In the genomic region with DNA sequence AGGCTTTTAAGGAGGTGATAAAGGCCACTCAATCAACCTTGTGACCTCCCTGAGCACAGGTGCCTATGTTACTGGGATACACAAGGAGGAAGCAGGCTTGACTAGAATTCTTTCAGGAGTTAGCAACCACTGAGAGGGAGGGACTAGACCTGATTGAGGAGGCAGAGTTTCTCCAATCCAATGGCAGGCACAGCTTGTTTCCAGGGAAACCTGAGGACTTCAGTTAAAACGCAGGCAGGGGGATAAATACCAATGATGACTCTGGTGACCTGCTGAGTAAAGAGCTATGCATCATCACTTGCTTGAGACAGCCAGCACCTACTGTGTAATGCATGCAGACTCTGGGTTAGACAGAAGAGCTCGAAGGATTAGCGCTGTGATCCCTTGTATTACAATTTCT, we compare ENCODE assay signal across 23 mouse cellular contexts.
A peak's percentile ranks its signal among the peaks of the same experiment; 100 is the strongest.
DNase-seq lines count a peak whose midpoint lies in the region; ATAC-seq and TF ChIP-seq lines count a peak whose summit lies in the region.
"Had no signal": no experiment of that assay in that cellular context is flagged by ENCODE, and none has a peak within 500 bp of the region (broad histone marks: within the 10 kb centered on the region; RNA-seq: fewer than 3 reads in every experiment).

No protein-coding gene starts in this region.

- 35% methylated on average over 3 of the region's 3 CpGs for WGBS in hindbrain, embryonic 11.5 days
- 26% methylated on average over 3 of the region's 3 CpGs for WGBS in hindbrain, embryonic 14.5 days
- WGBS in midbrain, embryonic 12.5 days, result 18% methylated on average over 3 of the region's 3 CpGs

- no peak overlapping the region for H3K4me2 ChIP-seq in hindbrain, embryonic 11.5 days (replicated peaks; ENCODE audit: low read depth, low read length)
- no peak overlapping the region for H3K4me2 ChIP-seq in hindbrain, embryonic 14.5 days (replicated peaks)
- H3K4me2 ChIP-seq in midbrain, embryonic 12.5 days (replicated peaks), result no peak overlapping the region
- H3K4me2 ChIP-seq: embryonic facial prominence, embryonic 12.5 days; heart, embryonic 11.5 days; kidney, embryonic 15.5 days; liver, embryonic 13.5 days had no signal

- no peaks in the 10 kb centered on the region for H3K9me3 ChIP-seq in hindbrain, embryonic 11.5 days (ENCODE audit: control insufficient read depth, low read length)
- no peaks in the 10 kb centered on the region for H3K9me3 ChIP-seq in hindbrain, embryonic 14.5 days (ENCODE audit: control insufficient read depth, low read length)
- H3K9me3 ChIP-seq in ES-E14 (ENCODE audit: control insufficient read depth, insufficient read depth, low read depth, low read length), result no peaks in the 10 kb centered on the region
- no peaks in the 10 kb centered on the region for H3K9me3 ChIP-seq in midbrain, embryonic 12.5 days
- H3K9me3 ChIP-seq: embryonic facial prominence, embryonic 12.5 days; kidney, embryonic 15.5 days; liver, embryonic 13.5 days had no signal

- no peaks in the 10 kb centered on the region for H3K4me1 ChIP-seq in hindbrain, embryonic 11.5 days (replicated peaks; ENCODE audit: control insufficient read depth, insufficient read depth, low read length)
- no peaks in the 10 kb centered on the region for H3K4me1 ChIP-seq in hindbrain, embryonic 14.5 days (replicated peaks; ENCODE audit: control insufficient read depth, insufficient read depth, low read length)
- no peaks in the 10 kb centered on the region for H3K4me1 ChIP-seq in ES-E14 (ENCODE audit: control insufficient read depth in 2 of 2, insufficient read depth in 2 of 2, low read length in 2 of 2, poor library complexity in 1 of 2)
- H3K4me1 ChIP-seq in midbrain, embryonic 12.5 days, result no peaks in the 10 kb centered on the region
- H3K4me1 ChIP-seq: embryonic facial prominence, embryonic 12.5 days; kidney, embryonic 15.5 days; liver, embryonic 13.5 days had no signal

- intact Hi-C loops in left cerebral cortex, postnatal 4 days (cut with DNase I), result no loop called here

- DNase-seq in hindbrain, embryonic 11.5 days (ENCODE audit: low spot score), result peak; percentile 10
- no peak for DNase-seq in hindbrain, embryonic 14.5 days (ENCODE audit: low spot score)
- peak; percentile 8 for DNase-seq in ES-E14 (ENCODE audit: low read depth, low spot score)
- peak; percentile 49 for DNase-seq in brain, embryonic 14.5 days (ENCODE audit: low read depth)
- no peak for DNase-seq in left cerebral cortex, postnatal 4 days
- no peak for DNase-seq in heart, adult 9 months (ENCODE audit: low spot score in 2 of 2)
- DNase-seq: adrenal gland, adult 8-10 months; B cell, adult 2 months; cerebellum, adult 2 months; cerebellum, postnatal 36 days; kidney, adult 11 months; kidney, postnatal 36 days; liver, embryonic 13.5 days; lung, adult 2 months; lung, postnatal 14 days; thymus, adult 18-20 months; thymus, postnatal 36 days had no signal

- no peaks in the 10 kb centered on the region for H3K27me3 ChIP-seq in hindbrain, embryonic 11.5 days (ENCODE audit: control insufficient read depth, insufficient read depth, low read length)
- no peaks in the 10 kb centered on the region for H3K27me3 ChIP-seq in hindbrain, embryonic 14.5 days (ENCODE audit: control insufficient read depth, insufficient read depth, low read length)
- no peaks in the 10 kb centered on the region for H3K27me3 ChIP-seq in midbrain, embryonic 12.5 days
- H3K27me3 ChIP-seq: CH12.LX; embryonic facial prominence, embryonic 12.5 days; kidney, embryonic 15.5 days; liver, embryonic 13.5 days had no signal

- H3K9ac ChIP-seq in hindbrain, embryonic 11.5 days (ENCODE audit: low read depth, low read length), result no peak overlapping the region
- no peak overlapping the region for H3K9ac ChIP-seq in hindbrain, embryonic 14.5 days
- no peak overlapping the region for H3K9ac ChIP-seq in ES-E14 (ENCODE audit: insufficient read depth, low read depth, low read length, poor library complexity, severe bottlenecking)
- H3K9ac ChIP-seq in midbrain, embryonic 12.5 days (replicated peaks), result no peak overlapping the region
- H3K9ac ChIP-seq: embryonic facial prominence, embryonic 12.5 days; kidney, embryonic 15.5 days; liver, embryonic 13.5 days had no signal

- no peak overlapping the region for H3K4me3 ChIP-seq in hindbrain, embryonic 11.5 days (ENCODE audit: low read depth, low read length)
- H3K4me3 ChIP-seq in hindbrain, embryonic 14.5 days (replicated peaks; ENCODE audit: low read length), result no peak overlapping the region
- no peak overlapping the region for H3K4me3 ChIP-seq in ES-E14 (ENCODE audit: insufficient read depth in 1 of 2, low read depth in 1 of 2, low read length in 2 of 2, poor library complexity in 1 of 2, severe bottlenecking in 1 of 2)
- H3K4me3 ChIP-seq in midbrain, embryonic 12.5 days, result no peak overlapping the region
- H3K4me3 ChIP-seq: embryonic facial prominence, embryonic 12.5 days; kidney, embryonic 15.5 days; liver, embryonic 13.5 days had no signal

- ATAC-seq in hindbrain, embryonic 11.5 days (ENCODE audit: low FRiP score), result peak; percentile 56; the same call in 1 of the 2 replicates
- ATAC-seq in hindbrain, embryonic 14.5 days (ENCODE audit: low FRiP score), result no peak; the same call in 1 of the 2 replicates
- peak; percentile 49; the same call in 1 of the 2 replicates for ATAC-seq in midbrain, embryonic 12.5 days (ENCODE audit: low FRiP score, low read depth)
- ATAC-seq: activated CD4-positive, CD25-positive, alpha-beta regulatory T cell, adult 4 months had no signal

- TF ChIP-seq CTCF in brain, embryonic 14.5 days (IDR thresholded peaks at IDR 0.05; ENCODE audit: borderline replicate concordance, extremely low read depth, insufficient read depth, insufficient read length), result no peak

- no peak overlapping the region for H3K27ac ChIP-seq in hindbrain, embryonic 11.5 days (ENCODE audit: low read depth, low read length)
- no peak overlapping the region for H3K27ac ChIP-seq in hindbrain, embryonic 14.5 days
- H3K27ac ChIP-seq in ES-E14 (ENCODE audit: insufficient read depth, low read depth, low read length, poor library complexity, severe bottlenecking), result no peak overlapping the region
- no peak overlapping the region for H3K27ac ChIP-seq in midbrain, embryonic 12.5 days (replicated peaks)
- H3K27ac ChIP-seq: embryonic facial prominence, embryonic 12.5 days; liver, embryonic 13.5 days had no signal

- H3K36me3 ChIP-seq in hindbrain, embryonic 11.5 days (ENCODE audit: control insufficient read depth, insufficient read depth, low read length), result no peaks in the 10 kb centered on the region
- no peaks in the 10 kb centered on the region for H3K36me3 ChIP-seq in hindbrain, embryonic 14.5 days (replicated peaks; ENCODE audit: control insufficient read depth, insufficient read depth)
- no peaks in the 10 kb centered on the region for H3K36me3 ChIP-seq in ES-E14 (ENCODE audit: control insufficient read depth, insufficient read depth, low read length, poor library complexity, severe bottlenecking)
- H3K36me3 ChIP-seq in midbrain, embryonic 12.5 days, result no peaks in the 10 kb centered on the region
- H3K36me3 ChIP-seq: embryonic facial prominence, embryonic 12.5 days; kidney, embryonic 15.5 days; liver, embryonic 13.5 days had no signal

- TF ChIP-seq POLR2A in brain, embryonic 14.5 days (IDR thresholded peaks at IDR 0.05; ENCODE audit: borderline replicate concordance, extremely low read depth, insufficient read depth, insufficient read length, poor library complexity, severe bottlenecking), result no peak

- in situ Hi-C loops in ES-E14 (cut with MboI; ENCODE audit: low sequenced_read_pairs in 2 of 2, unreplicated experiment in 2 of 2), result no loop called here

TF ChIP-seq in ES-E14, 5 proteins besides CTCF, POLR2A, EP300 and RAD21:
- no peak for TF ChIP-seq HCFC1 (IDR thresholded peaks at IDR 0.05; ENCODE audit: borderline replicate concordance, insufficient read depth, low read length)
- no peak for TF ChIP-seq CHD2 (IDR thresholded peaks at IDR 0.05; ENCODE audit: low read depth, low read length)
- no peak for TF ChIP-seq ZC3H11A (IDR thresholded peaks at IDR 0.05; ENCODE audit: borderline replicate concordance, low read depth, low read length)
- no peak for TF ChIP-seq MAFK (IDR thresholded peaks at IDR 0.05; ENCODE audit: insufficient read depth, low read depth, low read length)
- no peak for TF ChIP-seq ZNF384 (IDR thresholded peaks at IDR 0.05; ENCODE audit: low read depth, low read length)

Comparison
In these comparisons a context has a peak if more than half of its experiments do, and no peak if none do; other contexts are left out.
1. DNase-seq: peak in hindbrain, embryonic 11.5 days (single experiment), ES-E14 (single experiment) and brain, embryonic 14.5 days (single experiment); none in hindbrain, embryonic 14.5 days (single experiment), left cerebral cortex, postnatal 4 days (single experiment) and heart, adult 9 months (0 of 2).